Mouse (Mus musculus): ENCODE results near the gene Ice2. TPM values are rescaled to one million over a fixed set of nuclear protein-coding genes. Genes with fewer than 3 reads are reported as not detected.

Ice2 gene
- total RNA-seq, 2 experiments from 2014 or later = 9.6 to 10.3 TPM

DNA sequence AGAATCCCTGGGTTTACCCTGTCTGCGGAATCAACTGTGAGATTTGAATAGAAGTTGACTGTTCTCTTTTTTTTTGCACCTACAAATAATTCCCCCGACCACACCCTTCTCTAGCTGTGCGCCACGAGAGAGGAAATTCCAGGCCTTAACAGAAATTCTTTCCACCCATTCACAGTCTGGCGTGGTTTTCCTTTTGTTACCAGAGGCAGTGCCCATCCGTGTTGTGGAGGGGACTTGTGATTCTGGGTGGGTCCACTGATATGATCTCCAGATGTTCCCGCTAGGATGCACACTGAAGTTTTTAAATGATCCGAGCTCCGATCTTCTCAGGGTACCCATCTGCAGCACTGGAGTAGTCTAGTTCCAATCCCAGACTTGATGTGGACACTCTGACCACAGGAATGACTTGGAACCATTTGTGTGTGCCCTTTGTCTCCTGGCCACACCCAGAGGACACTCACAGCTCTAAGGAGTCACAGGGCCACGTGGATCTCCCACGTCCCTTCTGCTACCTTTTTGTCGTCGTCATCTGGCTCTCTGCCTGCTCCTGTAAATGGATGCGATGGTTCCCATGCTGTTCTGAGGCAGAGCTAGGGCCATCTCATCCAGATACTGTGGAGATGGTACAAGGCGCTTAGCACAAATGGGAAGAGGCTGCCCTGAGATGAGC is 58.8 kb downstream of the Ice2 start:
- intact Hi-C loops (cut with DNase I) = no loop called here
- DNase-seq (ENCODE audit: low spot score in 2 of 2) = no peak

DNA sequence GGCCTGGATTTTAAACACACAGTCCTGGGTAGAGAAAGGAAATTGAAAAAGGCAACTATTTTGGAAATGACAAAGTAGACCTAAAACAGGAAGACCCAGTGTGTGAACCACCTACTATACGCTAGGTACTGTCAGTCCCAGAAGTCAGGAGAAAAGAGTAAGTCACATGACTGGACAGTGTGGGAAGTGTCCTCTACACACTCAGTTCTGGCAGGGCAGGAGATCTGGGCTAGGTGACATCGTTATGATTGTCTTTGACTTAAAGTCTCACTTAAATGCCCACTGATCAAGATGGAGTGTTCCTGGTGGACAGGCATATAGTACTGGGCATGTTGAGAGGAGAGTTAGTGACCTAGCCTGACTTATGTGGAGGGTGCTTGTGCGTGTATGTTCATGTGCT is 59.4 kb downstream of the Ice2 start:
- no peak for DNase-seq (ENCODE audit: low spot score in 2 of 2)
- intact Hi-C loops (cut with DNase I) = no loop called here

DNA sequence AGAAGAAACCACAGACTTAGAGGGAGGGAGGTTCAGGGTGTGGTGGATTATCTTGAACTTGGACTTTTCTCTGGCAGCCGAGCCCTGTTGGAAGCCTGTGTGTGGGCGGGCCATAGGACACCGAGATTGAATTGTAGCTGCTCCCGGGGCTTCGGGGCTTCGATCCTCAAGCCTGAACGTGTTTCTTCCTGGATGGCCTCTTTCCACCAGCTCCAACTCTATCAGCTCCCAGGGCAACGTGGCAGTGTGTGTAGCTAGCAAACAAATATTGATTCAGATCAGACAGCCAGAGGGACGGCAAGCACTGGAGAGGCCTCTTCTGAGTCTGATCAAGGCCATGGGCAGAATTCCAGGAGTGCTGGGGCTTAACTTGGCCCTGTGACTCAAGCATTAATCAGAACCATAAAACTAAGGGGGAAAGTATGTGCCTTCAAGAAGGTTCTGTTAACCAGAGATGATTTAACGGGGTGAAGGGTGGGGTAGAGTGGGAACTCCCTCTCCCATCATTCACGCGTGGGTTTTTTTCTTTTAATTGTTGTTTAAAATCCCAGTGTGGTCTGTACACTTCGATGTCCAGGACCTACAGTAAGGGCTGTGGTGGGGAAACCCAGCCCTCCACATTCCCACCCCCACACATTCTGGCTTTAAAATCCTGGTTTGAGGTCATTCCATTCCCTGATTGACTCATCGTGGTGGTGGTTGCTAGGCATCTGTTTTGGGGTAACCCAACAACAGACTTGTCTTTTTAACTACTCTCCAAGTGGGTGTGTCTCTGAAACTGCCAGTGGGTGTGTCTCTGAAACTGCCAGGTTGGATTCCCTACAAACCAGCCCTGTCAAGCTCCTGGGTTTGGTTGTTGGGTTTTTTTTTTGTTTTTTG is 60.3 kb downstream of the Ice2 start:
- intact Hi-C loops (cut with DNase I) = no loop called here
- no peak for DNase-seq (ENCODE audit: low spot score in 2 of 2)

DNA sequence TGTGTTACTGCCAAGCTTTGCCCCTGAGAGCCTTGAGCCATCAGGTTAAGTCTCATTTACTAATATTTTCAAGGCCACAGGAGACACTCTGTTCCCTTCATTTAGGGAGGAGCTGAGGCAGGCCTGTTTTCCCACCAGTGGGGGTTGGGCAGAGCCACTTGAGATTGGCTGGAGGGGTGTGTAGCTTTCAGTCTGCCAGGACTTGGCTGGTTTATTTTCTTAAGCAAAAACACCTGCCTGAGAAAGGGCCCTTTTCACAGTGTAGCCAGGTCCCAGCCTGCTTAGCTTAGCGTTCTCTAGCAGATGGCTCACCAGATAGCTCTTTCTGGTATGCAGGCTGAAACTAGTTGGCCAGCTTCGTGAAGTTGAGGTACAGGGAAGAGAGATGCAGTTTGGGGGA is 61.3 kb downstream of the Ice2 start:
- intact Hi-C loops (cut with DNase I) = no loop called here

DNA sequence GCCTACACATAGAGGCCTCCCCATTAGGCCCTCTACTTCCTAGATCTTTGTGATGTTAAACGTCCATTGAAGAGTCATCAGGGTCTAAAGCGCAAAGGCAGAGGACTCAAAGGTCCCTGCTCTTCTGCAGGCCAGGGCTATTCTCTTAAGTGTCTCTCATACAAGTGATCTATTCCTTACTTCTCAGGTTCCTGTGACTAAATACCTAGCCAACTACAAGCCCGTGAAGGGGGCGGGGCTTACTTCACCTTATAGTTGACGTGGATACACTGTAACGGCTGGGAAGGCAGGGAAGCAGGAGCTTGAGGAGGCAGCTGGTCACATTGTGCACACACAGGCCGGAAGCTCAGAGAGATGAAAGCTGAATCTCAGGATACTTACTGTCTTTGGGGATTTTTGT is 62.2 kb downstream of the Ice2 start:
- intact Hi-C loops (cut with DNase I) = no loop called here

More for the DNA sequence above, 61.3 kb downstream of the Ice2 start:
- no peak for DNase-seq (ENCODE audit: low spot score in 2 of 2)

DNA sequence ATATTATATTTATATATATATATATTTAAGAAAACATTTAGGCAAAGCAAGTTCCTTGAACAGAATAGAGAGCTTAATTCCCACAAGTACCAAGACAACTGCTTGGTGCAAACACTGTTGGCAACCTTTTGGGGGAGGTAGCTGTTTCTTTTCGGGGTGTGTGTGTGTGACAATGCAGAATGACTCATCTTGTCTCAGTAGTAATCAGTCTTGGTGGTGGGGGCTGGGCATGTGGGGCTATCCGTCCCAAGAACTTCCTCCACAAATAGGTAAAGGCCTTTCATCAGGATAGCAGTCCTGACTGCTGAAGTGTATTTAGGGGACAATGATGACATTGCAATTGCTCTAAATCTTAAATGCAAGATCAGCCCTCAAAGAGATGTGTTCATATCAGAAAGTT is 65.3 kb downstream of the Ice2 start:
- no peak for DNase-seq (ENCODE audit: low spot score in 2 of 2)
- intact Hi-C loops (cut with DNase I) = no loop called here

More for the DNA sequence above, 62.2 kb downstream of the Ice2 start:
- DNase-seq (ENCODE audit: low spot score in 2 of 2) = no peak

DNA sequence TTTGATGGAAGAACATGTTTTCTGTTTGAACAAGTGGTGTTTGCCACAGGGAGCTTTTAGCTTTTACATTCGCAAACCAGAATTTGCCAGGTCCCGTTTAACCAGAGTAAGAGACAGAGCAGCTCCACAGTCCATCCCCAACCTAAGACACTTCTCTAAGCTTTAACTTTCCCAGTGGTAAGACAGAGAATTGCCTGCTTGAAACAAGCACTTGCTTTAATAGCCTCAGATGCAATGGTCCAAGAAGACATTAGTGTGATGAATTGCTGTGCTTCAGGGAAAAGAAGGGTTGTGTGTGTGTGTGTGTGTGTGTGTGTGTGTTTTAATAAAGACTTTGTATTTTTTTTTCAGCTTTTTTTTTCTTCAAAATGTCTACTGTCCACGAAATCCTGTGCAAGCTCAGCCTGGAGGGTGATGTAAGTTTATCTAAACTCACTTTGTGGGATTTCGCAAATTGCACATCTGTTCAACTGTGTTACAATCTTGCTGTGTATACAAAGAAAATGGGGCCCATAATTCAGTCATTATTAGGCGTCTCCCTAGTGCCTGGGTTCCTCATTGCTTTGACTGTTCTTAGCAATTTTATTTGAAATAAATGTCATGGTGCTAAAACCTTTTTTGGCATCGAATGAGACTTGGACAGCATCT is 66.5 kb downstream of the Ice2 start:
- intact Hi-C loops (cut with DNase I) = no loop called here
- no peak for DNase-seq (ENCODE audit: low spot score in 2 of 2)

DNA sequence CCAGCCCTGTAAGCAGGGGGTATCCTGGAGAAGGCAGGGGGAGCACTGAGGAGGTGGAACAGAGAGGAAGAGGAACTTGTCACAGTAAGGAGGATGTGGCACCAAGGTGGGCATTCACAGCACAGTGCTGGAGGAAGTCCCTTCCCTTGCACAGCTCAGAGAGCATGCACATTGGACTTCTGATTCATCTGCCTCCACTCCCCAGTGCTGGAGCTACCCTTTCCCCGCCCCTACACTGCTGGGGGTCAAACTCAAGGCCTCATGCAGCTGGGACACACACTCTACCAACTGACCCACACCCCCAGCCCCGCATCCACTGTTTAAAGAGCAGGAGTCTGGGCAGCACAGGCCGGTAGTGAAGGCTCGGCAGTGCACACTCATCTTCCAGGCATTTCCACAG is 68.4 kb downstream of the Ice2 start:
- intact Hi-C loops (cut with DNase I) = no loop called here
- no peak for DNase-seq (ENCODE audit: low spot score in 2 of 2)

DNA sequence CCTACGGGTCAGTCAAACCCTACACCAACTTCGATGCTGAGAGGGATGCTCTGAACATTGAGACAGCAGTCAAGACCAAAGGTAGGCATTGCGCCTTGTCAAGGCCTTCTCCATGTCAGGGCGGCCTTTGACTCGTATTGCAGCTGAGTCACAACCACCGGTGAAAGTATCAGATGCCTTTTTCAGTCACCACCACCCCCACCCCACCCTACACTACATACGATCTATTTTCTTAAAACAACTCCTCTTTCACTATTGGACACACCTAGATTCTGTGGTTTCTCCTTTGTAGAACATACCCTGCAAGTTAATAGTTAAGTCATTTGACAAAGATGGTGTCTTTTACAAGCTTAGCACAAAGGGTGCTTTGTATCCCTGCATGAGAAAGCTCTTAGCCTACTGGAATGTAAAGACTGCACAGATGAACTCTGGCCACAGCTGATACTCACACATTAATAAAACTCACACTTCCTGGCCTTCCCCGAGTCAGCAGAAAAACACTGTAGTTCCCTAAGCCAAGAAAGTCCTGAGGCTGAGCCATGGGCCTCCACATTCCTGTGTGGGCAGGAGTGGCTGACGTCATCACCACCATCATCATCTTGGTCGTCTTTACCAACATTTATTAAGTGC is 69.7 kb downstream of the Ice2 start:
- intact Hi-C loops (cut with DNase I) = no loop called here
- no peak for DNase-seq (ENCODE audit: low spot score in 2 of 2)

DNA sequence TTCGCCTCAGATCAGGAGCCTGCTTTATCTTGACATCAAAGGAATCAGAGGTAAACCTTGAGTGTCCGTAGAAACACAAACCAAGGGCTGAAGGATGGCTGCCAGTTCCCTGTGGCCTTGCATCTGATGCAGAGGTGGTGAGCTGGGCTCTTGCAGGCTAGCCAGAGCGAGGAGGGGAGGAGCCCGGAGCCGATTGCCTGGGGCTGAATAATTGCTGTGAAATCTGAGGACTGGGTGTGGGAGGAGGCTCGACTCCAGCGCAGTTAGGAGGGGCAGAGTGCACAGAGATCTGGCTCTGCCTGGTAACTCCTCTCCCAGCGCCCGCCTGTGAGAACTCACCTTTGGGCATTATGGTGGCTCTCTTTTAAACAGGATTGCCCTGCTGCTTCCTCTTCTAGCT is 71.3 kb downstream of the Ice2 start:
- no peak for DNase-seq (ENCODE audit: low spot score in 2 of 2)
- intact Hi-C loops (cut with DNase I) = no loop called here

DNA sequence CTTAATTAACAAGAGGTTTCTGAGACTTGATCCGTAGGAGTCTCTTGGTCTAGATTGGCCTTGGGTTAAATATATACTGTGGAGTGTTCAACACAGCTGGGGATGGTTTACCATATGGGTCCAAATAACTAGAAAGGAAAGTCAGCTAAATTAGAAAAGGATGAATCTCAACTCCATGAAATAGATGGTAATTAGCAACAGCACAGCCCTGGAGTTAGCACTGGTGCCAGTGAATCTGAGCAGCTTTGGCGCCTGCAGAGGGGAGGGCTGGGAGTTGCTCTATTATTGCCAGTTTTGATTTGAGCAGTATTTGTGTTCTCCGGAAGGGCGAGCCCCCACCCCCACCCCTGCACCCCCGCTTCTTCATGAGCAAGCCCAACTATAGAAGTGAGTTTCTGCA is 72.7 kb downstream of the Ice2 start:
- intact Hi-C loops (cut with DNase I) = no loop called here
- DNase-seq (ENCODE audit: low spot score in 2 of 2) = no peak

DNA sequence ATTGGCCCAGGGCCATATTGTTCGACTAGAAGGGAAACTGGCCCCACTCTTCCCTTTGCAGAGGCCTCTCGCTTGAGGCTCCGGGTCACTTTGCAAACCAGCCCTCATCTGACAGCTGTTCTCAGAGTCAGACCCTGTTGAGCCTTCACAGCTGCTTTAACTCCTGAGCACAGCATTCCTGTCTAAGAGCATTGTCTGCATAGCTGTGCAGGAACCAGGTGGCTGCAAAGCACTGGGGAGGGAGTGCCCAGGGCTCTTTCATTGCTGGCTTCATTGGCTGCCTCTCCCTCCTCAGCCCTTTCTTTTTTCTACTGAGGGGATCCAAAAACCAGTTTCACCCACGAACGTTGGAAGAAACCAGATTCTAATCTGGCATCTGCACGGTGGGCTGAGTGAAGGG is 73.2 kb downstream of the Ice2 start:
- no peak for DNase-seq (ENCODE audit: low spot score in 2 of 2)
- intact Hi-C loops (cut with DNase I) = no loop called here

DNA sequence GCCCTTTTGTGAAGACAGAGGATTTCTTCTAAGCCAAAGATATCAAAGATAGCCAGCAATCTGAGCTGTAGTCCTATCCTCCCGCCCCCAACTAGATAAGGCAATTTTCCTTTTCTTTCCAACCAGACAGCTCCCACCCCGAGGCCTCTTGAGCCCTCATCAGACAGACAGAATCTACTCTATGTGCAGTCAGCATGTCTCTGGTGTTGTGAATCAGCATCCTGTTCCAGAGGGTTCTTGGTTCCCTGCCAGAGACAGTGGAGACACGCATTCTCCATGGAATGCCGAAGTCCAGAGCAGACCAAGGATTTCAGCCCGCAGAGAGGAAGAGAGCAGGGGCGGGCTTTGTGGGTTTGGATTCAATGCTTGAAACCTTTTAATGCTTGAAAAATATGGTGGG is 75.0 kb downstream of the Ice2 start:
- intact Hi-C loops (cut with DNase I) = no loop called here
- DNase-seq (ENCODE audit: low spot score in 2 of 2) = no peak

DNA sequence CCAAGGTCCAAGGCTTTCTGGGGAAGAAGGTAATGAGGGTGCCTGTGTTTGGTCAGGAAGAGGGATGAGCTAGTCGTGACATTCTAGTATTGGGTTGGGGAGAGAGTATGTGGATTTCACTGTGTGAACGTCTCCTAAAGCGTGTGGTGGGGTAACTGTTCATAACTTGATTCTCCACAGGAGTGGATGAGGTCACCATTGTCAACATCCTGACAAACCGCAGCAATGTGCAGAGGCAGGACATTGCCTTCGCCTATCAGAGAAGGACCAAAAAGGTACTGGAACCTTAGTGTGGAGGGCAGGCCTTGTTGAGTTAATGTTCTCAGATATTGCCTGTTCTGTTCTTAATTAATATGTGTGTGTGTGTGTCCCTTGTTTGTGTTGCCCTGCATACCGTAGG is 78.2 kb downstream of the Ice2 start:
- intact Hi-C loops (cut with DNase I) = no loop called here
- no peak for DNase-seq (ENCODE audit: low spot score in 2 of 2)

DNA sequence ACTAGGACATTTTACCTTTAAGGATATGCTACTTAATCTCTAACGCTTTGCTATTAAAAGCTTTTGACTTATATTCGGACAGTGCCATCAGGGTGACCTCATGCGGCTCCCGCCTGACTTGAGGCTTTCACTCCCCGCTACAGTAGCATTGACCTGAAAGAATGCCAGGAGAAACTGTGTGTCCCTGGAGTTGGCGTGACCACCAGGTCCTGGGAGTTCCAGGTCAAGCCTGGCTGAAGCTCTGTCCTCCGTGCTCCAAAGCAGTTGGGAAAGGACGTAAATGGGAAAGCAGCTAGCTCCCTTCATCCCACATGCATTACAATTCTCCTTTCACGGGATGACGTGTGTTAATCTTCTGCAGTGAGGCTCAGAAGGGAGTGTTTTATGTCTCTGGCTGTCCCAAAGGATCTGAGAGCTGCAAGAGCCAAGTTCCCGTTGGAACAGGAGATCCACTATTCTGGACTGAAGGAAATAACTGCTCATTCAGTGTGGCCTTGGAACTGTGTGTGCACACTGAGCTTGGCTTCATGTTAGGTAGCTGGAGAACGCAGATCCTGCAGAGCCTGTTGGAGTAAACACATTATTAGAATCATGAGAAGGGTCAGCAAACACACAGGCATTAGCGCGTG is 79.6 kb downstream of the Ice2 start:
- no peak for DNase-seq (ENCODE audit: low spot score in 2 of 2)
- intact Hi-C loops (cut with DNase I) = no loop called here

DNA sequence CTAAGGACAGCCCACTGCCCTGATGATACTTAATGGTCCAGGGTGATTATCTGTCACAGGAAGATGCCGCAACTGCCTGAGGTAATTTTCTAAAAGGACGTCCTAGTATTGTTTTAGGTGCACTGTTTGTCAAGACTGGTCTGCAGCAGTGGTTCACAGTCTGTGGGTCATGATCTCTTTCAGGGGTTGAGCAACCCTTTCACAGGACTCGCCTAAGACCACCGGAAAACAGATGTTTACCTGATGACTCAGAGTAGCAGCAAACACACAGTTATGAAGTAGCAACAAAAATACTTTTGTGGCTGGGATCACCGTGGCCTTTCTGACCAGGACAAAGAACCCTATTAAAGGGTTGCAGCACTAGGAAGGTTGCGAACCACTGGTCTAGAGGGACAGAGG is 80.1 kb downstream of the Ice2 start:
- DNase-seq (ENCODE audit: low spot score in 2 of 2) = no peak
- intact Hi-C loops (cut with DNase I) = no loop called here

DNA sequence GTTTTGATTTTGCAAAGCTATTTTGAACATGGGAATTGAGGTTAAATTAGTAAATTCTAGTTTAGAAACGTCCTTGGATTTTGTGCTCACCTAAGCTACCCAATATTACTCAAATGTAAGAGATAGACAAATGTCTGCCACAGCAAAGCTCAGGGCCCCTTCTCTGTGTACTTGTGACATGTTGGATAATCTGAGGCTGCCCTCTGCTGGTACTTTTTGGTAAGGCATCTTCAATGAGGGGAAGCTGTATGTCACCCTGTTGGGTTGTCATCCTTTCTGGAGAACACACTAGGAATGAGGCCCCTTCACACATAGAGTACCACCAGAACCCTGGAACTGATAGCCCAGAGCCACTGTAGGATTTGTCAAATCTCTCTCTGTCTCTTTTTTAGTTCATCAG is 82.6 kb downstream of the Ice2 start:
- intact Hi-C loops (cut with DNase I) = loop anchor here (1.0 to 10.0 kb wide), 2 partner anchors 122 to 1466 kb away; no protein-coding TSS in a partner anchor
- DNase-seq (ENCODE audit: low spot score in 2 of 2) = peak; percentile 87 to 90

Data from left cerebral cortex, postnatal 25 days (tissue).